Mouse (Mus musculus) limb, embryonic 11.5 days (tissue): ENCODE measurements around the gene Ndufv2. TPM values are rescaled to one million over a fixed set of nuclear protein-coding genes. Genes with fewer than 3 reads are reported as not detected.
"Not testable (repeated sequence)": the region's sequence is repeated elsewhere in the genome, so short reads cannot be mapped to it uniquely, and the experiment has no call there.

Source experiments
- ATAC-seq: fragments of 200-750 bp; cut with Nextera tagmentation; 2 replicates; pipeline ENCODE4 v1.8.0; 2017; ENCODE audit warnings: low read depth; ENCODE audit not compliant: insufficient number of reproducible peaks, low FRiP score, low TSS enrichment
- DNase-seq: peaks from one replicate; pipeline ENCODE4 v3.0.0-alpha.2; 2015; ENCODE audit warnings: low spot score
- H3K27ac ChIP-seq: fragments of 300-500 bp; sonication (generic); replicated peaks from 2 replicates; pipeline ENCODE4 v1.5.1; 2014; ENCODE audit warnings: low read depth, mild to moderate bottlenecking, low read length
- H3K27me3 ChIP-seq: fragments of 300-500 bp; sonication (generic); 2 replicates; pipeline ENCODE4 v1.6.1; 2014; ENCODE audit warnings: mild to moderate bottlenecking, low read length, mixed read lengths; ENCODE audit not compliant: control insufficient read depth, insufficient read depth
- H3K36me3 ChIP-seq: fragments of 300-500 bp; sonication (generic); 2 replicates; pipeline ENCODE4 v1.6.1; 2014; ENCODE audit warnings: mild to moderate bottlenecking, low read length, moderate library complexity, mixed read lengths; ENCODE audit not compliant: control insufficient read depth, insufficient read depth
- H3K4me1 ChIP-seq: fragments of 300-500 bp; sonication (generic); 2 replicates; pipeline ENCODE4 v1.6.1; 2014; ENCODE audit warnings: low read length, mixed read lengths; ENCODE audit not compliant: control insufficient read depth, insufficient read depth
- H3K4me2 ChIP-seq: fragments of 300-500 bp; sonication (generic); 2 replicates; pipeline ENCODE4 v1.6.1; 2014; ENCODE audit warnings: low read depth, mild to moderate bottlenecking, moderate library complexity; ENCODE audit not compliant: severe bottlenecking
- H3K4me3 ChIP-seq: fragments of 300-500 bp; sonication (generic); 2 replicates; pipeline ENCODE4 v1.5.1; 2014; ENCODE audit warnings: low read depth, low read length
- H3K9ac ChIP-seq: fragments of 300-500 bp; sonication (generic); 2 replicates; pipeline ENCODE4 v1.6.1; 2014; ENCODE audit warnings: mild to moderate bottlenecking, low read length
- H3K9me3 ChIP-seq: fragments of 300-500 bp; sonication (generic); 2 replicates; pipeline ENCODE4 v1.6.1; 2016; ENCODE audit warnings: low read length; ENCODE audit not compliant: control insufficient read depth
- WGBS: fragments of 180-500 bp; shearing (Covaris S2); extraction: QIAGEN DNeasy Blood & Tissue Kit; methylation state at CpG from one replicate; pipeline ENCODE4 v1.1.7; 2014; 5-methylcytosine and 5-hydroxymethylcytosine counted together
- polyA plus RNA-seq: library from polyadenylated mRNA; unstranded; fragments of >200 nt; fragmentation: Nextera tagmentation; extraction: Ambion mirVana; gene quantifications from 2 replicates; pipeline ENCODE4 v1.2.1, GENCODE M21; 2014

Gene Ndufv2
- polyA plus RNA-seq, 1 experiment from 2014 or later = 320 TPM

- Histone ChIP-seq H3K27ac (no peak overlapping the region), H3K36me3 (no peaks in the 10 kb centered on the region), H3K4me3 (no peak overlapping the region), H3K9ac (no peak overlapping the region), H3K4me1 (no peaks in the 10 kb centered on the region), H3K9me3 (no peaks in the 10 kb centered on the region), H3K4me2 (no peak overlapping the region), H3K27me3 (no peaks in the 10 kb centered on the region)
- 75% methylated on average over 4 of the region's 4 CpGs for WGBS
- no peak for DNase-seq
- no peak for ATAC-seq
Measured at GRCm38 (mm10) chr17:66053349-66053748, 48.0 kb downstream of the Ndufv2 start.

GRCm38 (mm10) chr17:66048795-66049194 is 52.6 kb downstream of the Ndufv2 start:
- ATAC-seq (no peak), DNase-seq (no peak)
- Histone ChIP-seq H3K4me3 (no peak overlapping the region), H3K4me2 (no peak overlapping the region), H3K9ac (no peak overlapping the region), H3K4me1 (no peaks in the 10 kb centered on the region), H3K27ac (no peak overlapping the region), H3K9me3 (no peaks in the 10 kb centered on the region), H3K36me3 (no peaks in the 10 kb centered on the region), H3K27me3 (no peaks in the 10 kb centered on the region)
- WGBS = 74% methylated on average over 4 of the region's 4 CpGs

GRCm38 (mm10) chr17:66048199-66048598 is 53.2 kb downstream of the Ndufv2 start:
- 66% methylated on average over 5 of the region's 5 CpGs for WGBS

GRCm38 (mm10) chr17:66043679-66044078 is 57.7 kb downstream of the Ndufv2 start:
- not testable (repeated sequence) for H3K9ac ChIP-seq, H3K9me3 ChIP-seq, DNase-seq, H3K4me3 ChIP-seq, H3K27me3 ChIP-seq, H3K36me3 ChIP-seq, H3K4me1 ChIP-seq, ATAC-seq, H3K27ac ChIP-seq, H3K4me2 ChIP-seq
- WGBS = 85% methylated on average over 4 of the region's 4 CpGs

More at GRCm38 (mm10) chr17:66048199-66048598, 53.2 kb downstream of the Ndufv2 start:
- ATAC-seq (no peak), DNase-seq (no peak)
- Histone ChIP-seq H3K36me3 (no peaks in the 10 kb centered on the region), H3K4me3 (no peak overlapping the region), H3K4me2 (no peak overlapping the region), H3K27me3 (no peaks in the 10 kb centered on the region), H3K9ac (no peak overlapping the region), H3K9me3 (no peaks in the 10 kb centered on the region), H3K27ac (no peak overlapping the region), H3K4me1 (no peaks in the 10 kb centered on the region)

- no peaks in the 10 kb centered on the region for H3K4me1 ChIP-seq
- H3K36me3 ChIP-seq = no peaks in the 10 kb centered on the region
- no peaks in the 10 kb centered on the region for H3K27me3 ChIP-seq
- no peaks in the 10 kb centered on the region for H3K9me3 ChIP-seq
- no peak overlapping the region for H3K27ac ChIP-seq
- H3K9ac ChIP-seq = no peak overlapping the region
- DNase-seq = no peak
- H3K4me2 ChIP-seq = no peak overlapping the region
- WGBS = 73% methylated on average over 5 of the region's 5 CpGs
- ATAC-seq = no peak
- H3K4me3 ChIP-seq = no peak overlapping the region
Measured at GRCm38 (mm10) chr17:66041020-66041419, 60.3 kb downstream of the Ndufv2 start.

GRCm38 (mm10) chr17:66033239-66033638 is 68.1 kb downstream of the Ndufv2 start:
- no peak overlapping the region for H3K9ac ChIP-seq
- no peak overlapping the region for H3K27ac ChIP-seq
- no peaks in the 10 kb centered on the region for H3K27me3 ChIP-seq
- H3K4me3 ChIP-seq = no peak overlapping the region
- ATAC-seq (no peak), DNase-seq (no peak)
- H3K9me3 ChIP-seq = no peaks in the 10 kb centered on the region
- WGBS = 90% methylated on average over 5 of the region's 5 CpGs
- no peaks in the 10 kb centered on the region for H3K36me3 ChIP-seq
- no peak overlapping the region for H3K4me2 ChIP-seq
- no peaks in the 10 kb centered on the region for H3K4me1 ChIP-seq

GRCm38 (mm10) chr17:66031991-66032390 is 69.4 kb downstream of the Ndufv2 start:
- Histone ChIP-seq H3K9ac (no peak overlapping the region), H3K9me3 (no peaks in the 10 kb centered on the region), H3K4me2 (no peak overlapping the region), H3K4me3 (no peak overlapping the region), H3K27me3 (no peaks in the 10 kb centered on the region), H3K4me1 (no peaks in the 10 kb centered on the region), H3K27ac (no peak overlapping the region), H3K36me3 (no peaks in the 10 kb centered on the region; the same call in 1 of the 2 replicates)
- WGBS = 90% methylated on average over 5 of the region's 5 CpGs
- ATAC-seq = no peak
- no peak for DNase-seq

Other genes starting within 250 kb of the Ndufv2 start
- 52.6 and 55.2 TPM in 2 replicates for gene Ralbp1, start 215.8 kb downstream of the Ndufv2 start, polyA plus RNA-seq
- gene Twsg1, start 150.3 kb downstream of the Ndufv2 start, polyA plus RNA-seq = 134 and 137 TPM in 2 replicates
- gene Ankrd12, start 24.5 kb downstream of the Ndufv2 start, polyA plus RNA-seq = 21.5 and 24.5 TPM in 2 replicates
- 34.4 and 36.9 TPM in 2 replicates for gene Washc1, start 10.0 kb upstream of the Ndufv2 start, polyA plus RNA-seq
- gene Ddx11, start 22.0 kb upstream of the Ndufv2 start, polyA plus RNA-seq = 28.0 and 32.5 TPM in 2 replicates